Mouse (Mus musculus): ENCODE measurements around the gene Leo1. TPM values are rescaled to one million over a fixed set of nuclear protein-coding genes. Genes with fewer than 3 reads are reported as not detected.

Gene Leo1
- 10 to 100 TPM; 26.2 to 30.0 TPM for total RNA-seq (2021)

DNA sequence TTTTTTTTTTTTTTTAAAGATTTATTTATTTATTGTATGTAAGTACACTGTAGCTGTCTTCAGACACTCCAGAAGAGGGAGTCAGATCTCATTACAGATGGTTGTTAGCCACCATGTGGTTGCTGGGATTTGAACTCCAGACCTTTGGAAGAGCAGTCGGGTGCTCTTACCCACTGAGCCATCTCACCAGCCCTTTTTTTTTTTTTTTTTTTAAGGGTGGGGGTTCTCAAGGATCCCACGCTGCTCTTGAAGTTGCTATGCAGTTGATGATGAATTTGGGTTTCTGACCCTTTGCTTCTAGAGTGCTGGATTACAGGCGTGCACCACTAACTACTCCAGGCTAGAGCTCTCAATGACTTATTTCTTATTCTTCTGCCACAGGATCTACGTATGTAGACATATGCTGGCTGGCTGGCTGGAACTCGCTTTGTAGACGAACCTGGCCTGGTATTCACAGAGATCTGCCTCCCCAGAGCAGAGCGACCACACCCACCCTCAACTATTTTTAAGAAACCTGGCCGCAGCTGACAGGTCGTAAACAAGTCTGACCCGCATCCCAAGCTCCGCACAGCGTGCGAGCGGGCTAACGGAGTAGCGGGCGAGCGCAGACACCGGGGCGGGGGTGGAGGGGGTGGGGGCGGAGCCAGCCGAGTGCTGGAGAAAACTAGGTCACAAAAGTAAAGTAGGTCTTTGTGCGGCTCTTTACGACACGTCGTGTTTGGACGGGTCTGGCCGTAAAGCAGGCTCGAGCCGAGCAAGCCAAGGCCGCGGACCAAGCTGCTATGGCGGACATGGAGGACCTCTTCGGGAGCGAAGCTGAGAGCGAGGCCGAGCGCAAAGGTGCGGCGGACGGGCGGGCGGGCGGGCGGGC, at the start of gene Leo1:
Gene Leo1, plus strand, starts transcription at position 729 of the 871 bp plus-strand sequence.
- peak; percentile 87 to 90 for DNase-seq (ENCODE audit: low spot score in 2 of 2)
- intact Hi-C loops (cut with DNase I) = loop anchor here (1.0 to 2.0 kb wide), 2 partner anchors 32 to 80 kb away; no protein-coding TSS in a partner anchor

DNA sequence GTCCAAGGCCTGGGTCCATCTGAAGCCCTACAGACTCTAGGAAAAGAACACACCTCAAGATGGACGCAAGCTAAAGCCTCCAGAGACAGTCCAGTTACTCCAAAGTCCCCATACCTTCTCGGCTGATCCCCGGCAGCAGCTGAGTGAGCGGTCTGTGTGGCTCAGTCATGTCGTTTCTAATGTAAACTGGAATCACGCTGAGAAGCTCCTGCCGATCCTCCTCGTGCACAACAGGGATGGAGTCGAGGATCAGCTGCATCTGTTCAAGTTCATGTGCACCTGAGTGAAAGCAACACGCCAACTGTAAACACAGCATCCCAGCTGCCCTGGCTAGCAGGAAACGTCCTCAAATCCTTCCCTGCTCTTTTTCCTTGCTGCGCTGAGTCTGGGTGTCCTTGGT, 48.1 kb upstream of the Leo1 start:
- no peak for DNase-seq (ENCODE audit: low spot score in 2 of 2)
- intact Hi-C loops (cut with DNase I) = no loop called here

GRCm38 (mm10) chr9:75395971-75396370, 45.4 kb upstream of the Leo1 start:
- intact Hi-C loops (cut with DNase I) = no loop called here
- DNase-seq (ENCODE audit: low spot score in 2 of 2) = no peak

DNA sequence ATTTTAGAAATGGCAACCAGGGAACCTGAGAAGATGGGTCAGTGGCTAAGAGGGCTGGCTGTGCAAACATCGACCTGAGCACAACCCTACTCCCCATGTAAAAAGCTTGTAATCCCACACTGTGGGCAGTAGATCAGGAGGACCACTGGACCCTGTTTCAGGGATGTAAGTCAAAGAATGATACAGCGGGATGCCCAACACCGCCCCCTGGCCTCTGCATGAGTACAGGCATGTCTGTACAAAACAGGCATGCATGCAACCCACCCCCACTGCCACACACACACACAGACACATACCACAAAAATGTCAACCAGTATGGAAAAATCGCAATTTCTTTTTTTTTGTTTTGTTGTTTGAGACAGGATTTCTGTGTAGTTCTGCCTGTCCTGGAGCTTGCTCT, 42.3 kb upstream of the Leo1 start:
- DNase-seq (ENCODE audit: low spot score in 2 of 2) = no peak
- intact Hi-C loops (cut with DNase I) = no loop called here

GRCm38 (mm10) chr9:75400639-75401038, 40.7 kb upstream of the Leo1 start:
- DNase-seq (ENCODE audit: low spot score in 2 of 2) = no peak

DNA sequence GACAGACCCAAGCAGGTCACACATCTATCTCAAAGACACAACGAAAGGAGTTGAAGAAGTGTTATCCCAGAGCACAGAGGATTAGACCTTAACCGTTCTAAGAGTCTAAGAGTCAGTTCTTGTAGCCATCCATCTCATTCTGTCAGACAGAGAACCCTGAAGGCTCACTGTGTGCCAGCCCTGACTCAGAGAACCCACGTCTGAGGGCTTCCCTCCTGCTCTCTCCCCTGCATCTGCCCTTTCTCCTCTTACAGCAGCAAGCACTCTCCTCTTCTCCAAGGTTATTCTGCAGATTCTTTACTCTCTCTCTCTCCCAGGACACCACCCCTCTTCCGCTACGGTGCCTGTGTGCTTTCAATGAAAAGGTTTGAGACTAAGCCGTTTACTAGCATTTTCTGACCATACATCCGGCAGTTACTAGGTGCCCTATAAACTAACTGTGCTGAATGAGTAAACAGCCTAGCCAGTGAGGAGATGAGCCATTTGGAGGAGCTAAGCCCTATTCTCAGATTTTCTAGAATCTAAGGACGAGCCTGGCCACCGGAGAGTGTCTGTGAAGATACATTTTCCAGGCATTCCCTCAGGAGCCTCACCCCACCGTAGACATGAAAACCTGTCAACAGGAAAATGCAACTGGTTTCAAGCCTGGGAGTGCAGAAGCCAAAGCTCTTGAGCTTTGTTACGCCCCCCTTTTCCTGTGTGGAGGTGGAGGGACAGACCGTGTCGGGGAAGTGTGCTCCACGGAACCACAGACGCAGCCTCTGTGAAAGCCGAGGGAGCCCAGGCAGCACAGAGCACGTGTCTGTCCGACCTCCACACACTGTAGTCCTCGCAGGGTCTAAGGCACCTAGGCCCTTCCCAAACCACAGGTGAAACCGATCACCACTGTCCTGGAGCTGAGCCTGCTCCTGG, 39.5 kb upstream of the Leo1 start:
- DNase-seq (ENCODE audit: low spot score in 2 of 2) = no peak
- intact Hi-C loops (cut with DNase I) = no loop called here

More at GRCm38 (mm10) chr9:75400639-75401038, 40.7 kb upstream of the Leo1 start:
- intact Hi-C loops (cut with DNase I) = no loop called here

GRCm38 (mm10) chr9:75403520-75403919, 37.8 kb upstream of the Leo1 start:
- intact Hi-C loops (cut with DNase I) = no loop called here
- DNase-seq (ENCODE audit: low spot score in 2 of 2) = no peak

DNA sequence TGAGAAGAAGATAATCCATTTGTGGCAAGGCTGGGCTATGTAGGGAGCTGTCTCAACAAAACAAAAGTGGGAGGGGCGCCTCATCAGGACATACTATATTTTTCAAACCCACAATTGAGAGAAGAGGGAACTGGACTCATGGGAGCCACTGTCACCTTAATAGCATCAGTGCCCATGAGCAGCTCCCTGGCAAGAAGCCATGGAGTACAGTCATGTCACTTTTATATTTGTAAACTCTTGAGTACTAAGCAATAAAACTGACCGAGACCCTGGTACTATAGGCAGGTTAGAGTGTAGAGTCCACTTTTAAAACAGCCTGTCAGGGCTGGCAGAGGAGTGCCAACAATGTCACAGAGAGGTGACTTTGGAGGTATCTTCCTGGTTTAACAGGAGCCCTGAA, 35.2 kb upstream of the Leo1 start:
- intact Hi-C loops (cut with DNase I) = no loop called here
- DNase-seq (ENCODE audit: low spot score in 2 of 2) = no peak

GRCm38 (mm10) chr9:75407803-75408202, 33.5 kb upstream of the Leo1 start:
- peak; percentile 60 to 62 for DNase-seq (ENCODE audit: low spot score in 2 of 2)
- intact Hi-C loops (cut with DNase I) = no loop called here

GRCm38 (mm10) chr9:75408204-75408826, 33.0 kb upstream of the Leo1 start:
- intact Hi-C loops (cut with DNase I) = no loop called here
- no peak for DNase-seq (ENCODE audit: low spot score in 2 of 2)

GRCm38 (mm10) chr9:75409031-75409851, 32.1 kb upstream of the Leo1 start:
- intact Hi-C loops (cut with DNase I) = loop anchor here (1.0 kb wide), 1 partner anchor 32 kb away; the partner anchor contains the start of gene Leo1

GRCm38 (mm10) chr9:75409852-75410378, 31.4 kb upstream of the Leo1 start, which contains the start of gene Mapk6:
Mapk6 (minus strand) TSS chr9:75410005.
- intact Hi-C loops (cut with DNase I) = loop anchor here (1.0 to 5.0 kb wide), 2 partner anchors 31 to 88 kb away; partner anchors contain the start of gene Leo1
- DNase-seq (ENCODE audit: low spot score in 2 of 2) = peak; percentile 97 to 99

More at GRCm38 (mm10) chr9:75409031-75409851, 32.1 kb upstream of the Leo1 start:
- peak; percentile 68 to 75 for DNase-seq (ENCODE audit: low spot score in 2 of 2)

DNA sequence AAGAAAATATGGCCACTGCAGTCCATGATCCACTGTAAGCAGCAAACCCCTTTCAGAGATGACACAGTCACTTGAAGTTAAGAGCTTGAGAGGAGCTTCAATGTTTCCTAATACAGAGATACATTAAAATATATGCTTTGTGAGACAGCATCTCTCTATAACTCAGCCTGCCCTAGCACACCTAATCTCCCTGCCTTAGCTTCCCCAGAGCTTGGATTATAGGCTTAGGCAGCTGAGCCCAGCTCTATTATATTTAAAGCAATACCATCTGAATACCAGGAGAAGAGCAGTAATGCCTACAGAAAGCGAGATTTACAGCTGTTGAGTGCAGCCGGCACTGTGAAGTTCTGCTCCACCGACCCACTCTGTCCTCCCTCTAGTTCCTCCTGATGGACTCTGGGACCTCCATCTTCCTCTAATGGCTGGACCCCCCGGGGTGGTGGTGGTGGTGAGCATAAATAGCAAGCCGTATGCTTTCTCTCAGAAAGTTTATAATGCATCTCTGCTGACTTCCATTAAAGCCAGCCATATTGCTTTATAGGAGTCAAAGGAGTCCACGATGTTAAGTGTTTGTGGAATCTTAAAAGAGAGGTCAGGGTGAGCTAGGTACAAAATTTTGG, 30.3 kb upstream of the Leo1 start:
- intact Hi-C loops (cut with DNase I) = loop anchor here (5.0 kb wide), 1 partner anchor 89 kb away; no protein-coding TSS in a partner anchor
- no peak for DNase-seq (ENCODE audit: low spot score in 2 of 2)

- intact Hi-C loops (cut with DNase I) = loop anchor here (5.0 kb wide), 1 partner anchor 89 kb away; no protein-coding TSS in a partner anchor
- no peak for DNase-seq (ENCODE audit: low spot score in 2 of 2)
Observed at GRCm38 (mm10) chr9:75411584-75411983, 29.7 kb upstream of the Leo1 start.

GRCm38 (mm10) chr9:75413206-75413605, 28.1 kb upstream of the Leo1 start:
- no peak for DNase-seq (ENCODE audit: low spot score in 2 of 2)
- intact Hi-C loops (cut with DNase I) = loop anchor here (5.0 kb wide), 1 partner anchor 91 kb away; no protein-coding TSS in a partner anchor

GRCm38 (mm10) chr9:75414204-75414603, 27.1 kb upstream of the Leo1 start:
- no peak for DNase-seq (ENCODE audit: low spot score in 2 of 2)
- intact Hi-C loops (cut with DNase I) = loop anchor here (5.0 kb wide), 1 partner anchor 92 kb away; no protein-coding TSS in a partner anchor

DNA sequence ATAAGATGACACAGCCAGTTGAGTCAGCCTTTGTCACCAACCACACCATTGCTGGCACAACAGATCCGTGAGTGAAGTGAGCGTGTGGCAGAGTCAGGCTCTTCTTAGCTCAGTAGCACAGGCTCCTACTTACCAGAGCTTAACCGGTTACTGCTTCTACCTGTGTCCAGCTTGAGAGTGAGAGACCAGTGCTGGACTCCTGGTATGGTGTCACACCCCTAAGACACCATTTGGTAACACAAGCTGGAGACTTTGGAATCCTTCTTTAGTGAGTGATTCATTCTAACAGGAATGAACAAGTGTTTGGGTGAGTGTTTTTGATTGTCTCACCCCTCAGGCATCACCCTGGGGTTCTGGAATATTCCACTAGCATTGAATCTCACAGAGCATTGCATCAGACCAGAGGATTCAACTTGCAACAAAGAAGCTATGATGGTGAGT, 19.1 kb upstream of the Leo1 start:
- DNase-seq (ENCODE audit: low spot score in 2 of 2) = no peak
- intact Hi-C loops (cut with DNase I) = no loop called here

DNA sequence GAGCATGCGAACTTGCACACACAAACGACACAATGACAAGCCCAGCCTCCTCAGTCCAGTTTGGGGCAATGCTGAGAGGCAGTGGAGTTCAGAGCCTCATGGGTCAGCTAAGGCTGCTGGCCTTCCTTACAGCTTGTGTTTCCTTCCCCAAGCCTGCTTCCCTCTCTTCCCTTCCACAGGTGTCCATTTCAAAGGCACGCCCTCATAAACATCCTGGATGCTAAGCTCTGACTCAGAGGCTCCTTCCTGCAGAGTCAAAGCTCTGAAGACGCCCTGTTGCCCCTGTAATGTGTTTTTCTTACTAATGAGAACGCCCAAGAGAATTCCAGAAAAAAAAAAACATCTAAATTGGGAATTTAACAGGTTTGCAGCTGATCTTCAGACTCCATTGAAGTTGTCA, 17.6 kb upstream of the Leo1 start:
- intact Hi-C loops (cut with DNase I) = no loop called here
- no peak for DNase-seq (ENCODE audit: low spot score in 2 of 2)

Data from left cerebral cortex, postnatal 36 days (tissue).